Mouse (Mus musculus): ENCODE data around the gene Mt1. TPM values are rescaled to one million over a fixed set of nuclear protein-coding genes. Genes with fewer than 3 reads are reported as not detected.

Gene Mt1
- polyA plus RNA-seq, 1 experiment from 2014 or later = 6,330 TPM

GRCm38 (mm10) chr8:94191101-94191691 is 12.3 kb downstream of the Mt1 start:
- WGBS (ENCODE audit: insufficient replicate concordance) = 10% methylated on average over 21 of the region's 21 CpGs
- peak overlapping the region; percentile 62 for H3K9ac ChIP-seq (ENCODE audit: low read depth, low read length)

GRCm38 (mm10) chr8:94192926-94193325 is 14.0 kb downstream of the Mt1 start:
- Histone ChIP-seq H3K4me2 (ENCODE audit: low read depth, low read length) (no peak overlapping the region), H3K27me3 (ENCODE audit: control insufficient read depth, insufficient read depth, low read depth, low read length) (no peaks in the 10 kb centered on the region; the same call in none of the 2 replicates), H3K9me3 (replicated peaks; ENCODE audit: control insufficient read depth, low read length) (no peaks in the 10 kb centered on the region), H3K4me1 (ENCODE audit: control insufficient read depth, low read depth, low read length) (peaks cover 22% of the 10 kb centered on the region), H3K27ac (ENCODE audit: low read length) (no peak overlapping the region), H3K9ac (ENCODE audit: low read depth, low read length) (no peak overlapping the region), H3K36me3 (ENCODE audit: control insufficient read depth, insufficient read depth) (no peaks in the 10 kb centered on the region), H3K4me3 (ENCODE audit: low read depth, low read length) (no peak overlapping the region)
- WGBS (ENCODE audit: insufficient replicate concordance) = 52% methylated on average over 1 of the region's 1 CpGs
- no peak for ATAC-seq (ENCODE audit: low read depth)

More at GRCm38 (mm10) chr8:94191101-94191691, 12.3 kb downstream of the Mt1 start:
- Histone ChIP-seq H3K4me2 (ENCODE audit: low read depth, low read length) (peak overlapping the region; percentile 84), H3K27me3 (ENCODE audit: control insufficient read depth, insufficient read depth, low read depth, low read length) (peaks cover 3% of the 10 kb centered on the region), H3K4me3 (ENCODE audit: low read depth, low read length) (peak overlapping the region; percentile 56), H3K27ac (ENCODE audit: low read length) (peak overlapping the region; percentile 32), H3K4me1 (ENCODE audit: control insufficient read depth, low read depth, low read length) (peaks cover 38% of the 10 kb centered on the region), H3K9me3 (replicated peaks; ENCODE audit: control insufficient read depth, low read length) (no peaks in the 10 kb centered on the region), H3K36me3 (ENCODE audit: control insufficient read depth, insufficient read depth) (no peaks in the 10 kb centered on the region)
- peak; percentile 31 for ATAC-seq (ENCODE audit: low read depth)

GRCm38 (mm10) chr8:94194591-94195223 is 15.8 kb downstream of the Mt1 start:
- H3K4me2 ChIP-seq (ENCODE audit: low read depth, low read length) = no peak overlapping the region
- H3K36me3 ChIP-seq (ENCODE audit: control insufficient read depth, insufficient read depth) = no peaks in the 10 kb centered on the region
- 71% methylated on average over 7 of the region's 7 CpGs for WGBS (ENCODE audit: insufficient replicate concordance)
- H3K9ac ChIP-seq (ENCODE audit: low read depth, low read length) = no peak overlapping the region
- no peaks in the 10 kb centered on the region; the same call in 1 of the 2 replicates for H3K27me3 ChIP-seq (ENCODE audit: control insufficient read depth, insufficient read depth, low read depth, low read length)
- no peaks in the 10 kb centered on the region for H3K9me3 ChIP-seq (replicated peaks; ENCODE audit: control insufficient read depth, low read length)
- no peak for ATAC-seq (ENCODE audit: low read depth)
- H3K4me3 ChIP-seq (ENCODE audit: low read depth, low read length) = no peak overlapping the region
- no peak overlapping the region for H3K27ac ChIP-seq (ENCODE audit: low read length)
- H3K4me1 ChIP-seq (ENCODE audit: control insufficient read depth, low read depth, low read length) = peaks cover 18% of the 10 kb centered on the region

- H3K4me3 ChIP-seq (ENCODE audit: low read depth, low read length) = no peak overlapping the region
- H3K4me1 ChIP-seq (ENCODE audit: control insufficient read depth, low read depth, low read length) = no peaks in the 10 kb centered on the region
- no peaks in the 10 kb centered on the region for H3K9me3 ChIP-seq (replicated peaks; ENCODE audit: control insufficient read depth, low read length)
- H3K9ac ChIP-seq (ENCODE audit: low read depth, low read length) = no peak overlapping the region
- WGBS (ENCODE audit: insufficient replicate concordance) = 43% methylated on average over 10 of the region's 10 CpGs
- no peaks in the 10 kb centered on the region for H3K36me3 ChIP-seq (ENCODE audit: control insufficient read depth, insufficient read depth)
- no peaks in the 10 kb centered on the region; the same call in 1 of the 2 replicates for H3K27me3 ChIP-seq (ENCODE audit: control insufficient read depth, insufficient read depth, low read depth, low read length)
- no peak overlapping the region for H3K4me2 ChIP-seq (ENCODE audit: low read depth, low read length)
- ATAC-seq (ENCODE audit: low read depth) = peak; percentile 27; the same call in 1 of the 2 replicates
- H3K27ac ChIP-seq (ENCODE audit: low read length) = no peak overlapping the region
Measured at GRCm38 (mm10) chr8:94199202-94199869, 20.5 kb downstream of the Mt1 start.

- no peak for ATAC-seq (ENCODE audit: low read depth)
- Histone ChIP-seq H3K9ac (ENCODE audit: low read depth, low read length) (no peak overlapping the region), H3K27me3 (ENCODE audit: control insufficient read depth, insufficient read depth, low read depth, low read length) (no peaks in the 10 kb centered on the region), H3K4me3 (ENCODE audit: low read depth, low read length) (no peak overlapping the region), H3K9me3 (replicated peaks; ENCODE audit: control insufficient read depth, low read length) (no peaks in the 10 kb centered on the region), H3K4me1 (ENCODE audit: control insufficient read depth, low read depth, low read length) (no peaks in the 10 kb centered on the region), H3K27ac (ENCODE audit: low read length) (no peak overlapping the region), H3K4me2 (ENCODE audit: low read depth, low read length) (no peak overlapping the region), H3K36me3 (ENCODE audit: control insufficient read depth, insufficient read depth) (no peaks in the 10 kb centered on the region)
- WGBS (ENCODE audit: insufficient replicate concordance) = 55% methylated on average over 3 of the region's 3 CpGs
Measured at GRCm38 (mm10) chr8:94204043-94204442, 25.2 kb downstream of the Mt1 start.

GRCm38 (mm10) chr8:94205736-94206135 is 26.9 kb downstream of the Mt1 start:
- H3K27ac ChIP-seq (ENCODE audit: low read length) = no peak overlapping the region
- H3K4me2 ChIP-seq (ENCODE audit: low read depth, low read length) = no peak overlapping the region
- peak; percentile 73 for ATAC-seq (ENCODE audit: low read depth)
- H3K36me3 ChIP-seq (ENCODE audit: control insufficient read depth, insufficient read depth) = no peaks in the 10 kb centered on the region
- no peaks in the 10 kb centered on the region for H3K9me3 ChIP-seq (replicated peaks; ENCODE audit: control insufficient read depth, low read length)
- H3K4me3 ChIP-seq (ENCODE audit: low read depth, low read length) = no peak overlapping the region
- 14% methylated on average over 5 of the region's 5 CpGs for WGBS (ENCODE audit: insufficient replicate concordance)
- no peaks in the 10 kb centered on the region for H3K4me1 ChIP-seq (ENCODE audit: control insufficient read depth, low read depth, low read length)
- no peaks in the 10 kb centered on the region for H3K27me3 ChIP-seq (ENCODE audit: control insufficient read depth, insufficient read depth, low read depth, low read length)
- no peak overlapping the region for H3K9ac ChIP-seq (ENCODE audit: low read depth, low read length)

GRCm38 (mm10) chr8:94206256-94206655 is 27.4 kb downstream of the Mt1 start:
- Histone ChIP-seq H3K4me1 (ENCODE audit: control insufficient read depth, low read depth, low read length) (no peaks in the 10 kb centered on the region), H3K27me3 (ENCODE audit: control insufficient read depth, insufficient read depth, low read depth, low read length) (no peaks in the 10 kb centered on the region), H3K9ac (ENCODE audit: low read depth, low read length) (no peak overlapping the region), H3K9me3 (replicated peaks; ENCODE audit: control insufficient read depth, low read length) (no peaks in the 10 kb centered on the region), H3K36me3 (ENCODE audit: control insufficient read depth, insufficient read depth) (no peaks in the 10 kb centered on the region), H3K27ac (ENCODE audit: low read length) (no peak overlapping the region), H3K4me3 (ENCODE audit: low read depth, low read length) (no peak overlapping the region), H3K4me2 (ENCODE audit: low read depth, low read length) (no peak overlapping the region)
- 70% methylated on average over 8 of the region's 8 CpGs for WGBS (ENCODE audit: insufficient replicate concordance)
- no peak for ATAC-seq (ENCODE audit: low read depth)

GRCm38 (mm10) chr8:94207491-94207890 is 28.6 kb downstream of the Mt1 start:
- WGBS (ENCODE audit: insufficient replicate concordance) = 34% methylated on average over 2 of the region's 2 CpGs
- H3K4me3 ChIP-seq (ENCODE audit: low read depth, low read length) = no peak overlapping the region
- no peaks in the 10 kb centered on the region for H3K4me1 ChIP-seq (ENCODE audit: control insufficient read depth, low read depth, low read length)
- H3K4me2 ChIP-seq (ENCODE audit: low read depth, low read length) = no peak overlapping the region
- no peak overlapping the region for H3K9ac ChIP-seq (ENCODE audit: low read depth, low read length)
- no peaks in the 10 kb centered on the region for H3K27me3 ChIP-seq (ENCODE audit: control insufficient read depth, insufficient read depth, low read depth, low read length)
- no peak overlapping the region for H3K27ac ChIP-seq (ENCODE audit: low read length)
- H3K36me3 ChIP-seq (ENCODE audit: control insufficient read depth, insufficient read depth) = no peaks in the 10 kb centered on the region
- no peak for ATAC-seq (ENCODE audit: low read depth)
- no peaks in the 10 kb centered on the region for H3K9me3 ChIP-seq (replicated peaks; ENCODE audit: control insufficient read depth, low read length)

- Histone ChIP-seq H3K27ac (ENCODE audit: low read length) (no peak overlapping the region), H3K36me3 (ENCODE audit: control insufficient read depth, insufficient read depth) (no peaks in the 10 kb centered on the region), H3K27me3 (ENCODE audit: control insufficient read depth, insufficient read depth, low read depth, low read length) (no peaks in the 10 kb centered on the region), H3K4me3 (ENCODE audit: low read depth, low read length) (no peak overlapping the region), H3K9ac (ENCODE audit: low read depth, low read length) (no peak overlapping the region), H3K9me3 (replicated peaks; ENCODE audit: control insufficient read depth, low read length) (no peaks in the 10 kb centered on the region), H3K4me1 (ENCODE audit: control insufficient read depth, low read depth, low read length) (peaks cover 5% of the 10 kb centered on the region), H3K4me2 (ENCODE audit: low read depth, low read length) (no peak overlapping the region)
- 63% methylated on average over 6 of the region's 6 CpGs for WGBS (ENCODE audit: insufficient replicate concordance)
- ATAC-seq (ENCODE audit: low read depth) = no peak
Measured at GRCm38 (mm10) chr8:94209639-94210038, 30.8 kb downstream of the Mt1 start.
